Mouse (Mus musculus) midbrain, postnatal 0 days (tissue): ENCODE data around the gene Plcl1. TPM values are rescaled to one million over a fixed set of nuclear protein-coding genes. Genes with fewer than 3 reads are reported as not detected.

Experiments used
- ATAC-seq: fragments of 200-750 bp; cut with Nextera tagmentation; 2 replicates; pipeline ENCODE4 v1.8.0; 2017; ENCODE audit warnings: moderate number of reproducible peaks, mild to moderate bottlenecking, moderate TSS enrichment, moderate library complexity; ENCODE audit not compliant: low FRiP score
- DNase-seq: peaks from one replicate; pipeline ENCODE4 v3.0.0-alpha.2; 2015; ENCODE audit warnings: low spot score
- H3K27ac ChIP-seq: fragments of 300-500 bp; sonication (generic); 2 replicates; pipeline ENCODE4 v1.5.1; 2014; ENCODE audit warnings: low read depth, mild to moderate bottlenecking, low read length, mixed read lengths
- H3K27me3 ChIP-seq: fragments of 300-500 bp; sonication (generic); 2 replicates; pipeline ENCODE4 v1.6.1; 2014; ENCODE audit warnings: low read length, control low read depth, mixed read lengths; ENCODE audit not compliant: insufficient read depth
- H3K36me3 ChIP-seq: fragments of 300-500 bp; sonication (generic); 2 replicates; pipeline ENCODE4 v1.6.1; 2014; ENCODE audit warnings: low read length, control low read depth, mixed read lengths; ENCODE audit not compliant: insufficient read depth
- H3K4me1 ChIP-seq: fragments of 300-500 bp; sonication (generic); 2 replicates; pipeline ENCODE4 v1.6.1; 2014; ENCODE audit warnings: mild to moderate bottlenecking, control low read depth, antibody characterized with exemption, low read length, mixed read lengths; ENCODE audit not compliant: insufficient read depth
- H3K4me2 ChIP-seq: fragments of 300-500 bp; sonication (generic); 2 replicates; pipeline ENCODE4 v1.6.1; 2014; ENCODE audit warnings: low read depth, mild to moderate bottlenecking, low read length, mixed read lengths; ENCODE audit not compliant: poor library complexity, severe bottlenecking
- H3K4me3 ChIP-seq: fragments of 300-500 bp; sonication (generic); 2 replicates; pipeline ENCODE4 v1.5.1; 2014; ENCODE audit warnings: low read depth, mild to moderate bottlenecking, low read length, moderate library complexity
- H3K9ac ChIP-seq: fragments of 300-500 bp; sonication (generic); replicated peaks from 2 replicates; pipeline ENCODE4 v1.6.1; 2014; ENCODE audit warnings: mild to moderate bottlenecking, low read length, moderate library complexity, mixed read lengths; ENCODE audit not compliant: poor library complexity, severe bottlenecking
- H3K9me3 ChIP-seq: fragments of 300-500 bp; sonication (generic); 2 replicates; pipeline ENCODE4 v1.6.1; 2016; ENCODE audit warnings: low read length, control low read depth
- CTCF ChIP-seq: IDR thresholded peaks from 2 replicates; pipeline ENCODE4 v1.5.1; 2016; ENCODE audit warnings: antibody characterized with exemption, mild to moderate bottlenecking
- WGBS: fragments of 180-500 bp; shearing (Covaris S2); extraction: QIAGEN DNeasy Blood & Tissue Kit; methylation state at CpG from one replicate; pipeline ENCODE4 v1.1.7; 2014; 5-methylcytosine and 5-hydroxymethylcytosine counted together
- polyA plus RNA-seq: library from polyadenylated mRNA; unstranded; fragments of >200 nt; fragmentation: Nextera tagmentation; extraction: Ambion mirVana; gene quantifications from 2 replicates; pipeline ENCODE4 v1.2.1, GENCODE M21; 2015
- total RNA-seq: library from RNA; depleted of rRNA; stranded (reverse); fragments of >200 nt; gene quantifications from 2 replicates; pipeline ENCODE4 v1.2.3, GENCODE M21; 2014

The Plcl1 gene
- total and polyA plus RNA-seq, 2 experiments from 2014 or later, result 3.9 to 9.4 TPM

GRCm38 (mm10) chr1:55554405-55554804 is 148.7 kb downstream of the Plcl1 start:
- no peak overlapping the region for H3K27ac ChIP-seq
- H3K4me1 ChIP-seq, result no peaks in the 10 kb centered on the region
- no peaks in the 10 kb centered on the region for H3K36me3 ChIP-seq
- no peak for TF ChIP-seq CTCF
- no peak overlapping the region for H3K9ac ChIP-seq
- 84% methylated on average over 3 of the region's 3 CpGs for WGBS
- DNase-seq (no peak), ATAC-seq (no peak)
- no peak overlapping the region for H3K4me3 ChIP-seq
- H3K9me3 ChIP-seq, result no peaks in the 10 kb centered on the region
- no peak overlapping the region for H3K4me2 ChIP-seq
- H3K27me3 ChIP-seq, result no peaks in the 10 kb centered on the region

GRCm38 (mm10) chr1:55557960-55558359 is 152.2 kb downstream of the Plcl1 start:
- H3K4me1 ChIP-seq, result no peaks in the 10 kb centered on the region
- no peak overlapping the region for H3K4me2 ChIP-seq
- TF ChIP-seq CTCF, result no peak
- 86% methylated on average over 7 of the region's 7 CpGs for WGBS
- no peak overlapping the region for H3K27ac ChIP-seq
- H3K9ac ChIP-seq, result no peak overlapping the region
- H3K4me3 ChIP-seq, result no peak overlapping the region
- no peaks in the 10 kb centered on the region for H3K36me3 ChIP-seq
- H3K9me3 ChIP-seq, result no peaks in the 10 kb centered on the region
- ATAC-seq, result no peak
- no peaks in the 10 kb centered on the region for H3K27me3 ChIP-seq
- DNase-seq, result no peak

- H3K36me3 ChIP-seq, result no peaks in the 10 kb centered on the region
- H3K4me1 ChIP-seq, result no peaks in the 10 kb centered on the region
- ATAC-seq (no peak), DNase-seq (no peak)
- WGBS, result 90% methylated on average over 1 of the region's 1 CpGs
- no peak overlapping the region for H3K4me3 ChIP-seq
- TF ChIP-seq CTCF, result no peak
- H3K9me3 ChIP-seq, result no peaks in the 10 kb centered on the region
- H3K27ac ChIP-seq, result no peak overlapping the region
- no peak overlapping the region for H3K9ac ChIP-seq
- H3K4me2 ChIP-seq, result no peak overlapping the region
- H3K27me3 ChIP-seq, result no peaks in the 10 kb centered on the region
Observed at GRCm38 (mm10) chr1:55558409-55558808, 152.7 kb downstream of the Plcl1 start.

GRCm38 (mm10) chr1:55559998-55560397 is 154.3 kb downstream of the Plcl1 start:
- DNase-seq (no peak), ATAC-seq (no peak)
- 85% methylated on average over 9 of the region's 9 CpGs for WGBS
- no peaks in the 10 kb centered on the region for H3K27me3 ChIP-seq
- no peaks in the 10 kb centered on the region for H3K4me1 ChIP-seq
- H3K4me2 ChIP-seq, result no peak overlapping the region
- H3K4me3 ChIP-seq, result no peak overlapping the region
- H3K27ac ChIP-seq, result no peak overlapping the region
- no peaks in the 10 kb centered on the region for H3K36me3 ChIP-seq
- H3K9me3 ChIP-seq, result no peaks in the 10 kb centered on the region
- TF ChIP-seq CTCF, result no peak
- H3K9ac ChIP-seq, result no peak overlapping the region

- no peak for TF ChIP-seq CTCF
- H3K27me3 ChIP-seq, result no peaks in the 10 kb centered on the region
- no peaks in the 10 kb centered on the region for H3K36me3 ChIP-seq
- ATAC-seq (no peak), DNase-seq (no peak)
- H3K9me3 ChIP-seq, result no peaks in the 10 kb centered on the region
- H3K4me3 ChIP-seq, result no peak overlapping the region
- no peaks in the 10 kb centered on the region for H3K4me1 ChIP-seq
- no peak overlapping the region for H3K27ac ChIP-seq
- 80% methylated on average over 6 of the region's 6 CpGs for whole genome bisulfite sequencing
- no peak overlapping the region for H3K4me2 ChIP-seq
- no peak overlapping the region for H3K9ac ChIP-seq
Observed at GRCm38 (mm10) chr1:55565933-55566332, 160.2 kb downstream of the Plcl1 start.

GRCm38 (mm10) chr1:55567801-55568360 is 162.2 kb downstream of the Plcl1 start:
- no peak overlapping the region for H3K4me2 ChIP-seq
- no peaks in the 10 kb centered on the region for H3K9me3 ChIP-seq
- H3K27me3 ChIP-seq, result no peaks in the 10 kb centered on the region
- ATAC-seq, result no peak
- peak; percentile 16 for DNase-seq
- no peak overlapping the region for H3K27ac ChIP-seq
- WGBS, result 57% methylated on average over 5 of the region's 5 CpGs
- TF ChIP-seq CTCF, result no peak
- no peak overlapping the region for H3K4me3 ChIP-seq
- no peak overlapping the region for H3K9ac ChIP-seq
- no peaks in the 10 kb centered on the region for H3K4me1 ChIP-seq
- no peaks in the 10 kb centered on the region for H3K36me3 ChIP-seq
